Mouse (Mus musculus): Measurements from ENCODE around the gene Txnip. TPM values are rescaled to one million over a fixed set of nuclear protein-coding genes. Genes with fewer than 3 reads are reported as not detected.

Txnip gene
- polyA plus RNA-seq, 1 experiment from 2014 or later, result 257 TPM

- WGBS, result 6% methylated on average over 44 of the region's 44 CpGs
- H3K4me2 ChIP-seq (ENCODE audit: low read length), result peak overlapping the region; percentile 90
- H3K4me3 ChIP-seq (ENCODE audit: control insufficient read depth in 1 of 2, insufficient read depth in 1 of 2, low read depth in 1 of 2, low read length in 2 of 2), result peak overlapping the region; percentile 44 to 48
- no peak for ATAC-seq (ENCODE audit: insufficient number of reproducible peaks, insufficient read depth, low FRiP score, low read depth)
- no peaks in the 10 kb centered on the region for H3K9me3 ChIP-seq (ENCODE audit: control insufficient read depth, low read length)
- H3K9ac ChIP-seq (ENCODE audit: low read length), result peak overlapping the region; percentile 66
- H3K4me1 ChIP-seq (ENCODE audit: control insufficient read depth in 2 of 2, insufficient read depth in 2 of 2, low read length in 2 of 2), result peaks cover 14 to 27% of the 10 kb centered on the region in 2 experiments
- H3K27ac ChIP-seq (replicated peaks in 1 of 2; ENCODE audit: control insufficient read depth in 1 of 2, insufficient read depth in 1 of 2, low read depth in 2 of 2, low read length in 2 of 2), result no peak overlapping the region
- H3K36me3 ChIP-seq (ENCODE audit: control insufficient read depth, insufficient read depth, low read length), result no peaks in the 10 kb centered on the region
- peaks cover 22% of the 10 kb centered on the region; the same call in 1 of the 2 replicates for H3K27me3 ChIP-seq (ENCODE audit: control insufficient read depth, insufficient read depth, low read length)
Measured at GRCm38 (mm10) chr3:96526864-96527542, 30.8 kb upstream of the Txnip start.

GRCm38 (mm10) chr3:96528506-96528905 is 29.3 kb upstream of the Txnip start:
- Histone ChIP-seq H3K9ac (ENCODE audit: low read length) (no peak overlapping the region), H3K36me3 (ENCODE audit: control insufficient read depth, insufficient read depth, low read length) (no peaks in the 10 kb centered on the region), H3K4me1 (ENCODE audit: control insufficient read depth in 2 of 2, insufficient read depth in 2 of 2, low read length in 2 of 2) (peaks cover 14 to 27% of the 10 kb centered on the region in 2 experiments), H3K27me3 (ENCODE audit: control insufficient read depth, insufficient read depth, low read length) (peaks cover 22% of the 10 kb centered on the region; the same call in 1 of the 2 replicates), H3K4me2 (ENCODE audit: low read length) (no peak overlapping the region), H3K9me3 (ENCODE audit: control insufficient read depth, low read length) (no peaks in the 10 kb centered on the region), H3K4me3 (ENCODE audit: control insufficient read depth in 1 of 2, insufficient read depth in 1 of 2, low read depth in 1 of 2, low read length in 2 of 2) (no peak overlapping the region), H3K27ac (replicated peaks in 1 of 2; ENCODE audit: control insufficient read depth in 1 of 2, insufficient read depth in 1 of 2, low read depth in 2 of 2, low read length in 2 of 2) (no peak overlapping the region)
- 65% methylated on average over 9 of the region's 9 CpGs for WGBS
- no peak for ATAC-seq (ENCODE audit: insufficient number of reproducible peaks, insufficient read depth, low FRiP score, low read depth)

GRCm38 (mm10) chr3:96532050-96532449 is 25.7 kb upstream of the Txnip start:
- no peak overlapping the region for H3K4me3 ChIP-seq (ENCODE audit: control insufficient read depth in 1 of 2, insufficient read depth in 1 of 2, low read depth in 1 of 2, low read length in 2 of 2)
- no peak overlapping the region for H3K9ac ChIP-seq (ENCODE audit: low read length)
- H3K4me2 ChIP-seq (ENCODE audit: low read length), result no peak overlapping the region
- no peak for ATAC-seq (ENCODE audit: insufficient number of reproducible peaks, insufficient read depth, low FRiP score, low read depth)
- WGBS, result 48% methylated on average over 7 of the region's 7 CpGs
- peaks cover 15% of the 10 kb centered on the region; the same call in 1 of the 2 replicates for H3K27me3 ChIP-seq (ENCODE audit: control insufficient read depth, insufficient read depth, low read length)
- no peaks in the 10 kb centered on the region for H3K9me3 ChIP-seq (ENCODE audit: control insufficient read depth, low read length)
- H3K27ac ChIP-seq (replicated peaks in 1 of 2; ENCODE audit: control insufficient read depth in 1 of 2, insufficient read depth in 1 of 2, low read depth in 2 of 2, low read length in 2 of 2), result no peak overlapping the region
- no peaks in the 10 kb centered on the region for H3K36me3 ChIP-seq (ENCODE audit: control insufficient read depth, insufficient read depth, low read length)
- peaks cover 5 to 7% of the 10 kb centered on the region in 2 experiments for H3K4me1 ChIP-seq (ENCODE audit: control insufficient read depth in 2 of 2, insufficient read depth in 2 of 2, low read length in 2 of 2)

GRCm38 (mm10) chr3:96534300-96534699 is 23.5 kb upstream of the Txnip start:
- Histone ChIP-seq H3K4me2 (ENCODE audit: low read length) (no peak overlapping the region), H3K36me3 (ENCODE audit: control insufficient read depth, insufficient read depth, low read length) (no peaks in the 10 kb centered on the region), H3K27ac (replicated peaks in 1 of 2; ENCODE audit: control insufficient read depth in 1 of 2, insufficient read depth in 1 of 2, low read depth in 2 of 2, low read length in 2 of 2) (no peak overlapping the region), H3K9me3 (ENCODE audit: control insufficient read depth, low read length) (no peaks in the 10 kb centered on the region), H3K4me1 (ENCODE audit: control insufficient read depth in 2 of 2, insufficient read depth in 2 of 2, low read length in 2 of 2) (no peaks in the 10 kb centered on the region), H3K27me3 (ENCODE audit: control insufficient read depth, insufficient read depth, low read length) (no peaks in the 10 kb centered on the region), H3K9ac (ENCODE audit: low read length) (no peak overlapping the region), H3K4me3 (ENCODE audit: control insufficient read depth in 1 of 2, insufficient read depth in 1 of 2, low read depth in 1 of 2, low read length in 2 of 2) (no peak overlapping the region)
- WGBS, result 48% methylated on average over 2 of the region's 2 CpGs
- no peak for ATAC-seq (ENCODE audit: insufficient number of reproducible peaks, insufficient read depth, low FRiP score, low read depth)

- H3K9me3 ChIP-seq (ENCODE audit: control insufficient read depth, low read length), result no peaks in the 10 kb centered on the region
- no peak overlapping the region for H3K4me2 ChIP-seq (ENCODE audit: low read length)
- H3K4me3 ChIP-seq (ENCODE audit: control insufficient read depth in 1 of 2, insufficient read depth in 1 of 2, low read depth in 1 of 2, low read length in 2 of 2), result no peak overlapping the region
- H3K4me1 ChIP-seq (ENCODE audit: control insufficient read depth in 2 of 2, insufficient read depth in 2 of 2, low read length in 2 of 2), result no peaks in the 10 kb centered on the region
- H3K36me3 ChIP-seq (ENCODE audit: control insufficient read depth, insufficient read depth, low read length), result no peaks in the 10 kb centered on the region
- H3K27ac ChIP-seq (replicated peaks in 1 of 2; ENCODE audit: control insufficient read depth in 1 of 2, insufficient read depth in 1 of 2, low read depth in 2 of 2, low read length in 2 of 2), result no peak overlapping the region
- 67% methylated on average over 2 of the region's 2 CpGs for WGBS
- H3K27me3 ChIP-seq (ENCODE audit: control insufficient read depth, insufficient read depth, low read length), result no peaks in the 10 kb centered on the region; the same call in 1 of the 2 replicates
- no peak overlapping the region for H3K9ac ChIP-seq (ENCODE audit: low read length)
- no peak for ATAC-seq (ENCODE audit: insufficient number of reproducible peaks, insufficient read depth, low FRiP score, low read depth)
Measured at GRCm38 (mm10) chr3:96539316-96539715, 18.4 kb upstream of the Txnip start.

GRCm38 (mm10) chr3:96540740-96541139 is 17.0 kb upstream of the Txnip start:
- no peak overlapping the region for H3K4me3 ChIP-seq (ENCODE audit: control insufficient read depth in 1 of 2, insufficient read depth in 1 of 2, low read depth in 1 of 2, low read length in 2 of 2)
- H3K4me1 ChIP-seq (ENCODE audit: control insufficient read depth in 2 of 2, insufficient read depth in 2 of 2, low read length in 2 of 2), result no peaks in the 10 kb centered on the region
- H3K9me3 ChIP-seq (ENCODE audit: control insufficient read depth, low read length), result no peaks in the 10 kb centered on the region
- no peak overlapping the region for H3K27ac ChIP-seq (replicated peaks in 1 of 2; ENCODE audit: control insufficient read depth in 1 of 2, insufficient read depth in 1 of 2, low read depth in 2 of 2, low read length in 2 of 2)
- H3K27me3 ChIP-seq (ENCODE audit: control insufficient read depth, insufficient read depth, low read length), result no peaks in the 10 kb centered on the region; the same call in 1 of the 2 replicates
- no peaks in the 10 kb centered on the region for H3K36me3 ChIP-seq (ENCODE audit: control insufficient read depth, insufficient read depth, low read length)
- no peak overlapping the region for H3K4me2 ChIP-seq (ENCODE audit: low read length)
- no peak for ATAC-seq (ENCODE audit: insufficient number of reproducible peaks, insufficient read depth, low FRiP score, low read depth)
- H3K9ac ChIP-seq (ENCODE audit: low read length), result no peak overlapping the region
- WGBS, result 45% methylated on average over 6 of the region's 6 CpGs

- no peak for ATAC-seq (ENCODE audit: insufficient number of reproducible peaks, insufficient read depth, low FRiP score, low read depth)
- Histone ChIP-seq H3K27me3 (ENCODE audit: control insufficient read depth, insufficient read depth, low read length) (no peaks in the 10 kb centered on the region; the same call in 1 of the 2 replicates), H3K4me1 (ENCODE audit: control insufficient read depth in 2 of 2, insufficient read depth in 2 of 2, low read length in 2 of 2) (no peaks in the 10 kb centered on the region), H3K9ac (ENCODE audit: low read length) (peak overlapping the region; percentile 41; the same call in 1 of the 2 replicates), H3K36me3 (ENCODE audit: control insufficient read depth, insufficient read depth, low read length) (no peaks in the 10 kb centered on the region), H3K27ac (replicated peaks in 1 of 2; ENCODE audit: control insufficient read depth in 1 of 2, insufficient read depth in 1 of 2, low read depth in 2 of 2, low read length in 2 of 2) (no peak overlapping the region), H3K9me3 (ENCODE audit: control insufficient read depth, low read length) (no peaks in the 10 kb centered on the region), H3K4me3 (ENCODE audit: control insufficient read depth in 1 of 2, insufficient read depth in 1 of 2, low read depth in 1 of 2, low read length in 2 of 2) (no peak overlapping the region), H3K4me2 (ENCODE audit: low read length) (no peak overlapping the region)
- 20% methylated on average over 14 of the region's 14 CpGs for WGBS
Measured at GRCm38 (mm10) chr3:96541328-96542078, 16.3 kb upstream of the Txnip start.
